ENCODE assay signal across 23 mouse cellular contexts in the genomic region with DNA sequence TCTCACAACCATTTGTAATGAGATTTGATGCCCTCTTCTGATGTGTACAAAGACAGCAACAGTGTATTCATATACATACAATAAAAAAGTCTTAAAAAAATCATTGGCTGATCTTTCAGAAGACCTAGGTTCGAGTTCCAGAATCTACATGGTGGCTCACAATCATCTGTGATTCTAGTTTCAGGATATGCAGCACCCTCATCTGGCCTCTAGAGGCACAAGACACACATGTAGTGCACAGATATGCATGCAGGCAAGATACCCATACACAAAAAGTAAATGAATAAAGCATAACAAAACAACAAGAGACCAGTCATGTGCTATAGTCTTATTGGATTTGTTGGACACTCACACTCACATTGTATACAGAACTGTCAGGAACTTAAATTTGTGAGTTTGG. TPM values are rescaled to one million over a fixed set of nuclear protein-coding genes. Genes with fewer than 3 reads are reported as not detected.
DNase-seq lines count a peak whose midpoint lies in the region; ATAC-seq and TF ChIP-seq lines count a peak whose summit lies in the region.
"Had no signal": no experiment of that assay in that cellular context is flagged by ENCODE, and none has a peak within 500 bp of the region (broad histone marks: within the 10 kb centered on the region; RNA-seq: fewer than 3 reads in every experiment).

No protein-coding gene starts in this region.

- H3K9ac ChIP-seq in forebrain, postnatal 0 days, result no peak overlapping the region
- no peak overlapping the region for H3K9ac ChIP-seq in forebrain, embryonic 12.5 days
- H3K9ac ChIP-seq in midbrain, embryonic 11.5 days (ENCODE audit: low read length), result no peak overlapping the region
- H3K9ac ChIP-seq in midbrain, embryonic 14.5 days (replicated peaks; ENCODE audit: low read length), result no peak overlapping the region
- H3K9ac ChIP-seq: heart, embryonic 13.5 days; hindbrain, embryonic 13.5 days; intestine, embryonic 15.5 days had no signal

- no peaks in the 10 kb centered on the region for H3K27me3 ChIP-seq in forebrain, postnatal 0 days (ENCODE audit: insufficient read depth, low read length)
- H3K27me3 ChIP-seq in forebrain, embryonic 12.5 days, result no peaks in the 10 kb centered on the region
- H3K27me3 ChIP-seq in midbrain, embryonic 11.5 days (ENCODE audit: control insufficient read depth, insufficient read depth, low read length), result no peaks in the 10 kb centered on the region
- H3K27me3 ChIP-seq in midbrain, embryonic 14.5 days (ENCODE audit: control insufficient read depth, insufficient read depth, low read length), result no peaks in the 10 kb centered on the region
- H3K27me3 ChIP-seq: heart, embryonic 13.5 days; hindbrain, embryonic 13.5 days; intestine, embryonic 15.5 days; Patski had no signal

- no peak for DNase-seq in forebrain, postnatal 0 days
- no peak for DNase-seq in layer of hippocampus, adult 2 months (ENCODE audit: low spot score in 2 of 2)
- no peak for DNase-seq in layer of hippocampus, adult 9-10 months (ENCODE audit: low spot score)
- DNase-seq in midbrain, embryonic 11.5 days (ENCODE audit: low spot score, missing footprints), result peak; percentile 54
- DNase-seq in midbrain, embryonic 14.5 days, result no peak
- no peak for DNase-seq in gastrocnemius, postnatal 10 days
- DNase-seq: adrenal gland, postnatal 14 days; B cell, adult 2 months; cerebellum, adult 2 months; cerebellum, postnatal 10 days; heart, postnatal 4 days had no signal

- no peaks in the 10 kb centered on the region for H3K4me1 ChIP-seq in forebrain, postnatal 0 days (ENCODE audit: insufficient read depth)
- H3K4me1 ChIP-seq in forebrain, embryonic 12.5 days, result no peaks in the 10 kb centered on the region
- no peaks in the 10 kb centered on the region for H3K4me1 ChIP-seq in midbrain, embryonic 11.5 days (ENCODE audit: control insufficient read depth, insufficient read depth, low read length)
- no peaks in the 10 kb centered on the region for H3K4me1 ChIP-seq in midbrain, embryonic 14.5 days (ENCODE audit: control insufficient read depth, insufficient read depth, low read length)
- H3K4me1 ChIP-seq: embryonic facial prominence, embryonic 10.5 days; heart, embryonic 13.5 days; hindbrain, embryonic 13.5 days; intestine, embryonic 15.5 days had no signal

- ATAC-seq in forebrain, postnatal 0 days, result no peak
- ATAC-seq in forebrain, embryonic 12.5 days (ENCODE audit: low FRiP score), result no peak
- no peak for ATAC-seq in midbrain, embryonic 11.5 days (ENCODE audit: low FRiP score)
- no peak for ATAC-seq in midbrain, embryonic 14.5 days (ENCODE audit: low FRiP score, low TSS enrichment)
- ATAC-seq: activated CD4-positive, CD25-positive, alpha-beta regulatory T cell, adult 4 months; CD4-positive, CD25-positive, alpha-beta regulatory T cell, adult 4 months; forebrain, embryonic 14.5 days; intestine, embryonic 15.5 days; Patski had no signal

- H3K4me2 ChIP-seq in forebrain, postnatal 0 days (ENCODE audit: low read depth), result no peak overlapping the region
- H3K4me2 ChIP-seq in forebrain, embryonic 12.5 days, result no peak overlapping the region
- H3K4me2 ChIP-seq in midbrain, embryonic 11.5 days, result no peak overlapping the region
- no peak overlapping the region for H3K4me2 ChIP-seq in midbrain, embryonic 14.5 days (ENCODE audit: low read length)
- H3K4me2 ChIP-seq: heart, embryonic 13.5 days; hindbrain, embryonic 13.5 days; intestine, embryonic 15.5 days had no signal

- H3K9me3 ChIP-seq in forebrain, postnatal 0 days (ENCODE audit: low read length), result no peaks in the 10 kb centered on the region
- H3K9me3 ChIP-seq in forebrain, embryonic 12.5 days, result no peaks in the 10 kb centered on the region
- no peaks in the 10 kb centered on the region for H3K9me3 ChIP-seq in midbrain, embryonic 11.5 days (ENCODE audit: control insufficient read depth, low read length)
- H3K9me3 ChIP-seq in midbrain, embryonic 14.5 days (ENCODE audit: control insufficient read depth, low read length), result no peaks in the 10 kb centered on the region
- H3K9me3 ChIP-seq: embryonic facial prominence, embryonic 10.5 days; heart, embryonic 13.5 days; hindbrain, embryonic 13.5 days; intestine, embryonic 15.5 days had no signal

- H3K27ac ChIP-seq in forebrain, postnatal 0 days (ENCODE audit: low read depth, low read length), result no peak overlapping the region
- no peak overlapping the region for H3K27ac ChIP-seq in forebrain, embryonic 12.5 days
- H3K27ac ChIP-seq in layer of hippocampus, adult 2 months, result no peak overlapping the region
- H3K27ac ChIP-seq in midbrain, embryonic 11.5 days (ENCODE audit: low read depth, low read length), result no peak overlapping the region
- H3K27ac ChIP-seq in midbrain, embryonic 14.5 days (replicated peaks; ENCODE audit: low read depth, low read length), result no peak overlapping the region
- H3K27ac ChIP-seq: embryonic facial prominence, embryonic 10.5 days; heart, embryonic 13.5 days; hindbrain, embryonic 13.5 days; intestine, embryonic 15.5 days had no signal

- no peaks in the 10 kb centered on the region for H3K36me3 ChIP-seq in forebrain, postnatal 0 days (ENCODE audit: insufficient read depth)
- no peaks in the 10 kb centered on the region for H3K36me3 ChIP-seq in forebrain, embryonic 12.5 days (replicated peaks)
- H3K36me3 ChIP-seq in midbrain, embryonic 11.5 days (ENCODE audit: control insufficient read depth, insufficient read depth, low read length), result no peaks in the 10 kb centered on the region
- H3K36me3 ChIP-seq in midbrain, embryonic 14.5 days (ENCODE audit: control insufficient read depth, insufficient read depth, low read length), result no peaks in the 10 kb centered on the region
- H3K36me3 ChIP-seq: embryonic facial prominence, embryonic 10.5 days; heart, embryonic 13.5 days; hindbrain, embryonic 13.5 days; intestine, embryonic 15.5 days had no signal

- 0 out of 2 replicates have a peak, but pooled peaks have one; percentile 6 for TF ChIP-seq CTCF in forebrain, postnatal 0 days (IDR thresholded peaks at IDR 0.05; ENCODE audit: low read depth)
- TF ChIP-seq CTCF in layer of hippocampus, adult 2 months (conservative IDR thresholded peaks at IDR 0.05), result peak; percentile 51

- H3K4me3 ChIP-seq in forebrain, postnatal 0 days (ENCODE audit: low read depth, low read length), result no peak overlapping the region
- H3K4me3 ChIP-seq in forebrain, embryonic 12.5 days (replicated peaks), result no peak overlapping the region
- H3K4me3 ChIP-seq in layer of hippocampus, adult 2 months, result no peak overlapping the region
- no peak overlapping the region for H3K4me3 ChIP-seq in midbrain, embryonic 11.5 days (ENCODE audit: low read depth, low read length)
- no peak overlapping the region for H3K4me3 ChIP-seq in midbrain, embryonic 14.5 days (replicated peaks; ENCODE audit: low read depth, low read length)
- H3K4me3 ChIP-seq: embryonic facial prominence, embryonic 10.5 days; heart, embryonic 13.5 days; hindbrain, embryonic 13.5 days; intestine, embryonic 15.5 days had no signal

- 65% methylated on average over 1 of the region's 1 CpGs for WGBS in forebrain, postnatal 0 days
- 84% methylated on average over 1 of the region's 1 CpGs for WGBS in forebrain, embryonic 12.5 days
- 78% methylated on average over 1 of the region's 1 CpGs for WGBS in midbrain, embryonic 11.5 days
- WGBS in midbrain, embryonic 14.5 days, result 73% methylated on average over 1 of the region's 1 CpGs

RNA-seq across cellular contexts. Expression of gene Pax1, which starts 47.6 kb away (rescaled TPM):
- 0.19 TPM in 1 of 2 replicates, not detected in the other for total RNA-seq in forebrain, postnatal 0 days (2014; rRNA removed)
- not detected in 2 replicates for polyA plus RNA-seq in forebrain, postnatal 0 days (2015; fragmentation: Nextera tagmentation; extraction: Ambion mirVana)
- polyA plus RNA-seq in forebrain, embryonic 12.5 days (2016; fragmentation: Nextera tagmentation; extraction: Ambion mirVana), result 1.4 and 2.2 TPM in 2 replicates
- under 1 TPM in 1 of 2 experiments, not detected in 1; 0.18 TPM for total RNA-seq in layer of hippocampus, adult 2 months (2021)
- 0.10 and 0.33 TPM in 2 replicates for polyA plus RNA-seq in midbrain, embryonic 11.5 days (2014; fragmentation: Nextera tagmentation; extraction: Ambion mirVana)
- not detected in 2 replicates for polyA plus RNA-seq in midbrain, embryonic 14.5 days (2014; fragmentation: Nextera tagmentation; extraction: Ambion mirVana)
- total RNA-seq in gastrocnemius, postnatal 10 days (2021), result under 1 TPM; 0.16 to 0.38 TPM
- total RNA-seq: adrenal gland, postnatal 14 days; gastrocnemius, adult 8-10 months; granulocyte monocyte progenitor cell, adult 5-6 weeks; heart, postnatal 4 days had no signal
- polyA plus RNA-seq: activated CD4-positive, CD25-positive, alpha-beta regulatory T cell, adult 4 months; CD4-positive, CD25-positive, alpha-beta regulatory T cell, adult 4 months; forebrain, embryonic 14.5 days; heart, postnatal 0 days; intestine, embryonic 15.5 days; Patski had no signal
